Mouse (Mus musculus): ENCODE data around the gene Cd3eap.

GRCm38 (mm10) chr7:19341250-19341649 lies 18.0 kb downstream of the Cd3eap start:
- no peak for TF ChIP-seq CTCF (IDR thresholded peaks at IDR 0.05; ENCODE audit: control insufficient read depth, insufficient read depth, insufficient replicate concordance, low read depth, low read length)
- no peak for TF ChIP-seq POLR2A (IDR thresholded peaks at IDR 0.05; ENCODE audit: control insufficient read depth, low read depth, low read length)

All from testis, adult 2 months (tissue).